Mouse (Mus musculus) liver, postnatal 0 days (tissue): ENCODE measurements around the gene Ces1b. TPM values are rescaled to one million over a fixed set of nuclear protein-coding genes. Genes with fewer than 3 reads are reported as not detected.
A peak's percentile ranks its signal among the peaks of the same experiment; 100 is the strongest.

Source experiments
- ATAC-seq: fragments of 200-750 bp; cut with Nextera tagmentation; 2 replicates; pipeline ENCODE4 v1.8.0; 2017; ENCODE audit warnings: mild to moderate bottlenecking, moderate library complexity
- DNase-seq: peaks from one replicate; pipeline ENCODE4 v3.0.0-alpha.2; 2016
- H3K27ac ChIP-seq: fragments of 300-500 bp; sonication (generic); 2 replicates; pipeline ENCODE4 v1.5.1; 2014; ENCODE audit warnings: antibody characterized with exemption, moderate library complexity, mild to moderate bottlenecking, low read depth
- H3K27me3 ChIP-seq: fragments of 300-500 bp; sonication (generic); 2 replicates; pipeline ENCODE4 v1.6.1; 2014; ENCODE audit warnings: low read length, control low read depth, mixed read lengths; ENCODE audit not compliant: insufficient read depth
- H3K36me3 ChIP-seq: fragments of 300-500 bp; sonication (generic); replicated peaks from 2 replicates; pipeline ENCODE4 v1.6.1; 2014; ENCODE audit warnings: mild to moderate bottlenecking, control low read depth, low read length, moderate library complexity, mixed read lengths; ENCODE audit not compliant: insufficient read depth
- H3K4me1 ChIP-seq: fragments of 300-500 bp; sonication (generic); 2 replicates; pipeline ENCODE4 v1.6.1; 2014; ENCODE audit warnings: antibody characterized with exemption, mild to moderate bottlenecking, control low read depth; ENCODE audit not compliant: insufficient read depth
- H3K4me2 ChIP-seq: fragments of 300-500 bp; sonication (generic); 2 replicates; pipeline ENCODE4 v1.6.1; 2014; ENCODE audit warnings: low read depth, mild to moderate bottlenecking, low read length, moderate library complexity, mixed read lengths
- H3K4me3 ChIP-seq: fragments of 300-500 bp; sonication (generic); 2 replicates; pipeline ENCODE4 v1.5.1; 2014; ENCODE audit warnings: low read depth, low read length
- H3K9ac ChIP-seq: fragments of 300-500 bp; sonication (generic); replicated peaks from 2 replicates; pipeline ENCODE4 v1.6.1; 2014; ENCODE audit warnings: mild to moderate bottlenecking, moderate library complexity
- H3K9me3 ChIP-seq: fragments of 300-500 bp; sonication (generic); 2 replicates; pipeline ENCODE4 v1.6.1; 2016; ENCODE audit warnings: mild to moderate bottlenecking, control low read depth, low read length, mixed read lengths
- CTCF ChIP-seq: sonication (generic); IDR thresholded peaks from 2 replicates; pipeline ENCODE4 v1.5.1; 2016; ENCODE audit warnings: antibody characterized with exemption, low read depth
- EP300 ChIP-seq: IDR thresholded peaks from 2 replicates; pipeline ENCODE4 v1.6.1; 2016; ENCODE audit warnings: antibody characterized with exemption, low read depth, mild to moderate bottlenecking
- WGBS: fragments of 180-500 bp; shearing (Covaris S2); extraction: QIAGEN DNeasy Blood & Tissue Kit; methylation state at CpG from one replicate; pipeline ENCODE4 v1.1.7; 2014; ENCODE audit not compliant: insufficient replicate concordance; 5-methylcytosine and 5-hydroxymethylcytosine counted together
- polyA plus RNA-seq: library from polyadenylated mRNA; unstranded; fragments of >200 nt; fragmentation: Nextera tagmentation; extraction: Ambion mirVana; gene quantifications from 2 replicates; pipeline ENCODE4 v1.2.1, GENCODE M21; 2015

Ces1b gene
- polyA plus RNA-seq, 1 experiment from 2014 or later = 1.2 TPM

- no peak for DNase-seq
- no peaks in the 10 kb centered on the region for H3K27me3 ChIP-seq
- no peak overlapping the region for H3K9ac ChIP-seq
- no peaks in the 10 kb centered on the region for H3K4me1 ChIP-seq
- WGBS = 65% methylated on average over 6 of the region's 6 CpGs
- TF ChIP-seq CTCF (no peak; the same call in 1 of the 2 replicates), EP300 (no peak)
- H3K4me2 ChIP-seq = no peak overlapping the region
- ATAC-seq = no peak
- no peaks in the 10 kb centered on the region for H3K36me3 ChIP-seq
- no peak overlapping the region for H3K4me3 ChIP-seq
- no peak overlapping the region for H3K27ac ChIP-seq
- no peaks in the 10 kb centered on the region for H3K9me3 ChIP-seq
Measured at GRCm38 (mm10) chr8:93012226-93012625, 67.6 kb downstream of the Ces1b start.

- 8% methylated on average over 9 of the region's 9 CpGs for WGBS
Measured at GRCm38 (mm10) chr8:93011439-93011838, 68.4 kb downstream of the Ces1b start.

GRCm38 (mm10) chr8:93010286-93010685, 69.5 kb downstream of the Ces1b start:
- no peak overlapping the region for H3K4me2 ChIP-seq
- TF ChIP-seq CTCF (peak; percentile 62), EP300 (no peak)
- DNase-seq (peak; percentile 22), ATAC-seq (no peak)
- H3K9me3 ChIP-seq = no peaks in the 10 kb centered on the region
- no peak overlapping the region for H3K27ac ChIP-seq
- no peaks in the 10 kb centered on the region for H3K27me3 ChIP-seq
- no peaks in the 10 kb centered on the region for H3K4me1 ChIP-seq
- H3K36me3 ChIP-seq = no peaks in the 10 kb centered on the region
- WGBS = 24% methylated on average over 5 of the region's 5 CpGs
- H3K4me3 ChIP-seq = no peak overlapping the region
- no peak overlapping the region for H3K9ac ChIP-seq

More at GRCm38 (mm10) chr8:93011439-93011838, 68.4 kb downstream of the Ces1b start:
- no peak overlapping the region for H3K4me3 ChIP-seq
- no peaks in the 10 kb centered on the region for H3K9me3 ChIP-seq
- no peaks in the 10 kb centered on the region for H3K27me3 ChIP-seq
- H3K36me3 ChIP-seq = no peaks in the 10 kb centered on the region
- no peaks in the 10 kb centered on the region for H3K4me1 ChIP-seq
- ATAC-seq (no peak), DNase-seq (peak; percentile 84)
- H3K9ac ChIP-seq = no peak overlapping the region
- H3K27ac ChIP-seq = no peak overlapping the region
- no peak overlapping the region for H3K4me2 ChIP-seq
- TF ChIP-seq CTCF (peak; percentile 95), EP300 (no peak)

Other genes with a start within 250 kb of the Ces1b start
- 8.6 and 9.0 TPM in 2 replicates for gene Lpcat2, start 224.7 kb downstream of the Ces1b start, polyA plus RNA-seq
- gene Capns2, start 178.6 kb downstream of the Ces1b start, polyA plus RNA-seq = not detected in 2 replicates
- gene Slc6a2, start 119.9 kb downstream of the Ces1b start, polyA plus RNA-seq = not detected in 2 replicates
- not detected in 2 replicates for gene Ces1a, start 31.8 kb downstream of the Ces1b start, polyA plus RNA-seq
- gene Ces1c, start 51.3 kb upstream of the Ces1b start, polyA plus RNA-seq = 147 and 162 TPM in 2 replicates
- 216 and 217 TPM in 2 replicates for gene Ces1d, start 117.8 kb upstream of the Ces1b start, polyA plus RNA-seq
- gene Ces1e, start 149.6 kb upstream of the Ces1b start, polyA plus RNA-seq = 5.4 and 7.4 TPM in 2 replicates
- gene Ces1f, start 199.7 kb upstream of the Ces1b start, polyA plus RNA-seq = 0.84 and 1.1 TPM in 2 replicates